Mouse (Mus musculus) forebrain, embryonic 16.5 days (tissue): Measurements from ENCODE around the gene Adarb2. TPM values are rescaled to one million over a fixed set of nuclear protein-coding genes. Genes with fewer than 3 reads are reported as not detected.

Experiments used
- ATAC-seq: fragments of 200-750 bp; cut with Nextera tagmentation; 2 replicates; pipeline ENCODE4 v1.8.0; 2017; ENCODE audit warnings: mild to moderate bottlenecking, moderate library complexity
- H3K27ac ChIP-seq: fragments of 300-500 bp; sonication (generic); 2 replicates; pipeline ENCODE4 v1.5.1; 2014; ENCODE audit warnings: low read length, control low read depth
- H3K27me3 ChIP-seq: fragments of 300-500 bp; sonication (generic); replicated peaks from 2 replicates; pipeline ENCODE4 v1.6.1; 2014; ENCODE audit warnings: low read length; ENCODE audit not compliant: control insufficient read depth, insufficient read depth
- H3K36me3 ChIP-seq: fragments of 300-500 bp; sonication (generic); 2 replicates; pipeline ENCODE4 v1.6.1; 2014; ENCODE audit not compliant: control insufficient read depth, insufficient read depth
- H3K4me1 ChIP-seq: fragments of 300-500 bp; sonication (generic); replicated peaks from 2 replicates; pipeline ENCODE4 v1.6.1; 2014; ENCODE audit warnings: low read length; ENCODE audit not compliant: control insufficient read depth, insufficient read depth
- H3K4me2 ChIP-seq: fragments of 300-500 bp; sonication (generic); 2 replicates; pipeline ENCODE4 v1.6.1; 2014; ENCODE audit warnings: mild to moderate bottlenecking, low read length, control low read depth
- H3K4me3 ChIP-seq: fragments of 300-500 bp; sonication (generic); replicated peaks from 2 replicates; pipeline ENCODE4 v1.5.1; 2014; ENCODE audit warnings: mild to moderate bottlenecking, low read length, control low read depth
- H3K9ac ChIP-seq: fragments of 300-500 bp; sonication (generic); replicated peaks from 2 replicates; pipeline ENCODE4 v1.6.1; 2014; ENCODE audit warnings: low read depth, low read length, control low read depth
- H3K9me3 ChIP-seq: fragments of 300-500 bp; sonication (generic); 2 replicates; pipeline ENCODE4 v1.6.1; 2016; ENCODE audit warnings: low read length; ENCODE audit not compliant: control insufficient read depth
- WGBS: fragments of 180-500 bp; shearing (Covaris S2); extraction: QIAGEN DNeasy Blood & Tissue Kit; methylation state at CpG from one replicate; pipeline ENCODE4 v1.1.7; 2014; 5-methylcytosine and 5-hydroxymethylcytosine counted together
- polyA plus RNA-seq: library from polyadenylated mRNA; unstranded; fragments of >200 nt; fragmentation: Nextera tagmentation; extraction: Ambion mirVana; gene quantifications from 2 replicates; pipeline ENCODE4 v1.2.1, GENCODE M21; 2015

The Adarb2 gene
- polyA plus RNA-seq, 1 experiment from 2014 or later, result 30.0 TPM

DNA sequence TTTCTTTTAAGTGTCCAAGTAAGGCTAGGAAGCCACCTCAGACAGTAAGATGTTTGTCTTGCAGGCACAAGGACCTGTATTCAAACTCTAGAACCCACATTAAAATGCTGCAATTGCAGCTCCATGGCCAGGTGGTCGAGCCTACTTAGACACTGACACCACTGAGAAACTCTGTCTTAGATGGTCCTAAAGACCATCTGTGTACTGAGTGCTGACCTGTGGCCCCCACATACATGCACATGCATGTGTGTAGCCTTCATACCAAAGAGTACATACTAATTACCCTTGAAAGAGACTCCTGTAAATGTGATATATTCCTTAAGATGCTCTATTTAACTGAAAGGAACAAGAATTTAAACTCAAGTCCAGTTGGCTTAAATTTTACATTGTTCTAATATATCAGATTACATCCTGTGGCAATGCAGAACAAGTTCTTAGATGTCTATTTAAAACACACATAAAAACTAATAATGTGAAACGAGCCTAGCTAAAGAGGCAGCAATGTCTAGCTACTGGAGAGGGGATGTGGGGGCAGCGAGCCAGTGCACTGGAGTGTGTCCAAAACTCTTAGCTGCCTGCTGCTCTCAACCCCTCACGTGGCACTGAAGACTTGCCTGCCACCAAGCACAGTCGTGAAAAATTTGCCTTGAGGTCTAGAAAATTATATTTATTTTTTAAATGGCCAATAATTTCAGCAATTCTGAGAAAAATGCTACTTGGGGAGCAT, 534.6 kb downstream of the Adarb2 start:
- WGBS, result 43% methylated on average over 5 of the region's 5 CpGs
- Histone ChIP-seq H3K36me3 (no peaks in the 10 kb centered on the region), H3K9ac (no peak overlapping the region), H3K27me3 (no peaks in the 10 kb centered on the region), H3K4me2 (no peak overlapping the region), H3K27ac (no peak overlapping the region), H3K4me1 (no peaks in the 10 kb centered on the region), H3K9me3 (no peaks in the 10 kb centered on the region), H3K4me3 (no peak overlapping the region)
- 0 out of 2 replicates have a peak, but pooled peaks have one; percentile 33 for ATAC-seq

DNA sequence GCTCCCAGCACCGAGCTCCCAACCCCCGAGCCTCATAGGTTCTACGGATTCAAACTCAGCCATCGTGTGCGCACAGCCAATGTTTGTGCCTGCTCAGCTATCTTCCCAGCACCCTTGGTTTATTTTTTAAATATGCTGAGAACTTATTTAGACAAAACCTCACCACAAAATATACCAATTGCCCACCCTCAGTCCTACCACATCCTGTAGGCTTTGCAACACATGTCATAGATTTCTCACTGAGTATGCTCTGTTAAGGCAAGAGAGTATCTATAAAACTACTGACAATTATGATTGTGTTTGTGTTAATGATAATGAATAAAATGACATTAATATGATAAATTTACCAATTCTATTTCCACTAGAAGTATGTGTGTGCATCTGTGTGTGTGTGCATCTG, 540.1 kb downstream of the Adarb2 start:
- no peak overlapping the region for H3K4me2 ChIP-seq
- WGBS, result 89% methylated on average over 5 of the region's 5 CpGs

DNA sequence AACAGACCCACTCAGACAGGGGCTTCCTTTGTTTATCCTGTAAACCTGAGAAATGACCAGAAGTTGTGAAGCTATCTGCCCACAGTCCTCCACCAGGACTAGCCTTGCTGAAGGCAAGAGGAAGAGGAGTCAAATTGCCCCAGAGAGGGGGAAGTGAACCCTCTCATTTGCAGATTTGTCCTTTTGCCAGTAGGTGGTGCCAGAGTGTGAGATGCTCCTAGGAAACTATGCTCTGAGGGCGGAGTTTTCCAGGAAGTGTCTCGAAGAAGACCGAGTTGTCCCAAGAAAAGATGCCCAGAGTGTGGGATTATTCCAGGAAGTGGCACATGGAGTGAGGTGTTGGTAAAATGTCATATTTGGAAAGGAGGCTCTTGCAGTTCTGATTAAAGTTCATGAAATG, 541.9 kb downstream of the Adarb2 start:
- no peak overlapping the region for H3K4me2 ChIP-seq

More for the DNA sequence above, 540.1 kb downstream of the Adarb2 start:
- Histone ChIP-seq H3K36me3 (no peaks in the 10 kb centered on the region), H3K4me3 (no peak overlapping the region), H3K27ac (no peak overlapping the region), H3K4me1 (no peaks in the 10 kb centered on the region), H3K27me3 (no peaks in the 10 kb centered on the region), H3K9me3 (no peaks in the 10 kb centered on the region), H3K9ac (no peak overlapping the region)
- no peak for ATAC-seq

DNA sequence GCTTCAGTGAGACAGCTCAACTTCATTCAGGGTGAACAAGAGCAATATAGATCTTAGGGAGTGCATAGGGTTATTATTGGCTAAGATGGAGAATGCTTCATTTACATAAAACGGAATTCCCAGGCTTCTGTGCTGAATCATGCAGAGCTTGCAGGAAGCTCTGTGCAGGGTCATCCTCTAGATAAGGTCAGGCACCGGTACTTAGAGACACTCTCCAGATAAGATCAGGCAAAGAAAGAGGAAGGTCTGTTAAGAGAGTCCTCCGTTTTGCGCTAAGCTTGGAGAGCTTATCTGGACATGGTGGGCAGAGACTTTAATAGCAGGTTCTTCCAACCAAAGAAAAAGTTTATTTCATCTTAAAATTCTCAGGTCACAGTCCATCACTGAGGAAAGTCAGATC, 542.9 kb downstream of the Adarb2 start:
- Histone ChIP-seq H3K36me3 (no peaks in the 10 kb centered on the region), H3K9me3 (no peaks in the 10 kb centered on the region), H3K4me3 (no peak overlapping the region), H3K4me2 (no peak overlapping the region), H3K4me1 (no peaks in the 10 kb centered on the region), H3K27me3 (no peaks in the 10 kb centered on the region), H3K9ac (no peak overlapping the region), H3K27ac (no peak overlapping the region)
- no peak for ATAC-seq
- WGBS, result 95% methylated on average over 4 of the region's 4 CpGs

More for the DNA sequence above, 541.9 kb downstream of the Adarb2 start:
- no peak overlapping the region for H3K4me3 ChIP-seq
- H3K9me3 ChIP-seq, result no peaks in the 10 kb centered on the region
- no peaks in the 10 kb centered on the region for H3K4me1 ChIP-seq
- ATAC-seq, result no peak
- H3K36me3 ChIP-seq, result no peaks in the 10 kb centered on the region
- H3K27ac ChIP-seq, result no peak overlapping the region
- H3K9ac ChIP-seq, result no peak overlapping the region
- no peaks in the 10 kb centered on the region for H3K27me3 ChIP-seq
- 69% methylated on average over 3 of the region's 3 CpGs for WGBS

DNA sequence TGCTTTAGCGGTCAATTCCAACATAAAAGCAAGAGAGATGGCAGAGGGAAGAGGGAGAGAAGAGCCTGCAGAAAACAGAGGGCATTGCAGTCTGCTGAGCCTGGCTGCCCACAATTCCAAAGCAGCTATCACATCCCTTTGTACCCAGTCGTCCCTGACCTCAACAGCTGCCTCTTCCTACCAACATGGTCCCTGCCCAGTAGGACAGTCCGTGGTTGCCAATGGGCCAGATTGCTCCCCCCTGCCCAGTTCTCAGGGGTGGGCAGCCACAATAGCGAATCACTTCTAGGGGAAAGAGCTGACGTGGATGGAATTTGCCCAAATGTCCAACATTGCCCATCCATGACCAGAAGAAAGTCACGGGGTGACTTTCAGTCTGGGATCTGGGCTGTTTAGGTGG, 546.8 kb downstream of the Adarb2 start:
- Histone ChIP-seq H3K4me3 (no peak overlapping the region), H3K9me3 (no peaks in the 10 kb centered on the region), H3K4me2 (no peak overlapping the region), H3K4me1 (no peaks in the 10 kb centered on the region), H3K9ac (no peak overlapping the region), H3K27ac (no peak overlapping the region), H3K36me3 (no peaks in the 10 kb centered on the region), H3K27me3 (no peaks in the 10 kb centered on the region)
- 91% methylated on average over 6 of the region's 6 CpGs for WGBS
- ATAC-seq, result no peak

DNA sequence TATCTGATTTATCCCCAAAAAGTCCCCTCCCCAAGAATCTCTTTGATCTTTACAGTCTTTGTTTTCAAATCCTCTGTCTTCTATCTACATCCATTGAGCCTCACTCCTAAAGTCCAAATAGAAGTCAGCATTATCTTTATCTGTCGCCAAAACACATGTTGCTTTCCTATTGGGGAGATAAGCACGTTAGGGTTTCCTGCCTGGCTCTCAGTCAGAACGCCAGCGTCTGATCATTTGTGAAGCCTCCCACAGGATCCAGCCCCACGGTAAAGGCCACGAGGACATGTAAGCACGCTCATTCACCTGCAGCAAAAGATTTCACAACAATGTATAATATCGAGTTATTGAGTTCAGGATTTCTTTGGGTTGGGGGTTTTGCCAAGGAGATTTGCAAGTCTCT, 558.3 kb downstream of the Adarb2 start:
- Histone ChIP-seq H3K36me3 (no peaks in the 10 kb centered on the region), H3K4me3 (no peak overlapping the region), H3K9me3 (no peaks in the 10 kb centered on the region), H3K4me2 (no peak overlapping the region), H3K4me1 (no peaks in the 10 kb centered on the region), H3K27ac (no peak overlapping the region), H3K9ac (no peak overlapping the region), H3K27me3 (no peaks in the 10 kb centered on the region)
- no peak for ATAC-seq
- WGBS, result 69% methylated on average over 8 of the region's 8 CpGs

DNA sequence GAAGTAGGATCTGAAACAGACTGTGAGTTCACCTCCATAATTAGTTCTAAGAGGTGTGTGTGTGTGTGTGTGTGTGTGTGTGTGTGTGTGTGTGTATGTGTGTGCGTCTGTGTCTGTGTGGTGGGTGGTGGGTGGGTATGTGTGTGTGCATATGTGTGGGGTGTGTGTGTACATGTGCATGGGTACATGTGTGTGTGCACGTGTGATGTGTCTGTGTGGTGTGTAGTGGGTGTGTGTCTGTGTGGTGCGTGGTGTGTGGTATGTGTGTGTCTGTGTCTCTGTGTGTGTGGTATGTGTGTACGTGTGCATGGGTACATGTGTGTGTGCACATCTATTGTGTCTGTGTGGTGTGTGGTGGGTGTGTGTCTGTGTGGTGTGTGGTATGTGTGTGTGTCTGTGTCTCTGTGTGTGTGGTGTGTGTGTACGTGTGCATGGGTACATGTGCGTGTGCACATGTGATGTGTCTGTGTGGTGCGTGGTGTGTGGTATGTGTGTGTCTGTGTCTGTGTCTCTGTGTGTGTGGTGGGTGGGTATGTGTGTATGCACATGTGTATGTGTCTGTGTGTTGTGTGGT, 567.1 kb downstream of the Adarb2 start:
- Histone ChIP-seq H3K4me1 (no peaks in the 10 kb centered on the region), H3K27ac (no peak overlapping the region), H3K9me3 (no peaks in the 10 kb centered on the region), H3K4me3 (no peak overlapping the region), H3K9ac (no peak overlapping the region), H3K36me3 (no peaks in the 10 kb centered on the region), H3K27me3 (no peaks in the 10 kb centered on the region), H3K4me2 (no peak overlapping the region)
- ATAC-seq, result 0 out of 2 replicates have a peak, but pooled peaks have one; percentile 10
- 98% methylated on average over 7 of the region's 7 CpGs for WGBS

DNA sequence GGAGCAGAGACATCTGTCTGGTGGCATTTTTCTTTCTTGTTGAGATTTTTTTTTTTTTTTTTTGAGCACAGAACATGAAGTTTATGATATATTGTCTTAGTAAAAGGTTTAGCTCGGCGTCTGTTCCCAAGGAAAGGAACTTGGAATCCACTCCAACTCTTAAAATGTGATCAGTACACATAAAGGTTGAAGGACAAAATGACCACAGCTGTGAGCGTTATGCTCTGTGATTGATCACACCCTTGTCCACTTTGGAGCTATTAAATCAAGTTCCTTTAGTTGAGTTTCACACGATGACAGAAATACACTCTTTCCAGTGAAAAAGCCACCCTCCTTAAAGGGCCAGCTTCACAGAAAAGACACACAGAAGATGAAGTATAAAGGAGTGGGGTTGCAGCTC, 568.0 kb downstream of the Adarb2 start:
- H3K27me3 ChIP-seq, result no peaks in the 10 kb centered on the region
- no peak for ATAC-seq
- no peaks in the 10 kb centered on the region for H3K36me3 ChIP-seq
- no peaks in the 10 kb centered on the region for H3K4me1 ChIP-seq
- H3K27ac ChIP-seq, result no peak overlapping the region
- WGBS, result 86% methylated on average over 4 of the region's 4 CpGs
- no peaks in the 10 kb centered on the region for H3K9me3 ChIP-seq
- no peak overlapping the region for H3K4me3 ChIP-seq
- no peak overlapping the region for H3K4me2 ChIP-seq
- H3K9ac ChIP-seq, result no peak overlapping the region

DNA sequence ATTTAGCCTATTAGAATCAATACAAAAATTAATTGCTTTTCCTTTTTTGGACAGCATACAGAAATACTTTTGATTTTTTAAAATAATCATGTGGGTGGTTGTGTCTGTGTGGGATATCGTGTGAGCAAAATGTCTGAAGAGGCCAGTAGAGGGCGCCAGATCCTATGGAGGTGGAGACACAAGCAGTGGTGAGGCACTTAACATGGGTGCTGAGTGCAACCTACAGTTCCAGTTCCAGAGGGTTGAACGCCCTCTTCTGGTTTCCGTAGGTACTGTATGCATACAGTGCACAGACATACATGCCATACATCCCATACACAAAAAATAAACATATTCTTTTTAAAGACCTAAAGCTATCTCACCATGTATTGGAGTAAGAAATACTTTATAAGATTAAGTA, 577.8 kb downstream of the Adarb2 start:
- H3K27me3 ChIP-seq, result 0 out of 2 replicates have a peak, but pooled peaks cover 2% of the 10 kb centered on the region
- 51% methylated on average over 4 of the region's 4 CpGs for WGBS
- no peak overlapping the region for H3K4me3 ChIP-seq
- ATAC-seq, result no peak
- H3K36me3 ChIP-seq, result no peaks in the 10 kb centered on the region
- H3K4me2 ChIP-seq, result no peak overlapping the region
- no peak overlapping the region for H3K27ac ChIP-seq
- no peak overlapping the region for H3K9ac ChIP-seq
- H3K4me1 ChIP-seq, result 0 out of 2 replicates have a peak, but pooled peaks cover 3% of the 10 kb centered on the region
- no peaks in the 10 kb centered on the region for H3K9me3 ChIP-seq
